Mouse (Mus musculus): ENCODE data around the gene Hs3st3a1.
A peak's percentile ranks its signal among the peaks of the same experiment; 100 is the strongest.

The Hs3st3a1 gene

DNA sequence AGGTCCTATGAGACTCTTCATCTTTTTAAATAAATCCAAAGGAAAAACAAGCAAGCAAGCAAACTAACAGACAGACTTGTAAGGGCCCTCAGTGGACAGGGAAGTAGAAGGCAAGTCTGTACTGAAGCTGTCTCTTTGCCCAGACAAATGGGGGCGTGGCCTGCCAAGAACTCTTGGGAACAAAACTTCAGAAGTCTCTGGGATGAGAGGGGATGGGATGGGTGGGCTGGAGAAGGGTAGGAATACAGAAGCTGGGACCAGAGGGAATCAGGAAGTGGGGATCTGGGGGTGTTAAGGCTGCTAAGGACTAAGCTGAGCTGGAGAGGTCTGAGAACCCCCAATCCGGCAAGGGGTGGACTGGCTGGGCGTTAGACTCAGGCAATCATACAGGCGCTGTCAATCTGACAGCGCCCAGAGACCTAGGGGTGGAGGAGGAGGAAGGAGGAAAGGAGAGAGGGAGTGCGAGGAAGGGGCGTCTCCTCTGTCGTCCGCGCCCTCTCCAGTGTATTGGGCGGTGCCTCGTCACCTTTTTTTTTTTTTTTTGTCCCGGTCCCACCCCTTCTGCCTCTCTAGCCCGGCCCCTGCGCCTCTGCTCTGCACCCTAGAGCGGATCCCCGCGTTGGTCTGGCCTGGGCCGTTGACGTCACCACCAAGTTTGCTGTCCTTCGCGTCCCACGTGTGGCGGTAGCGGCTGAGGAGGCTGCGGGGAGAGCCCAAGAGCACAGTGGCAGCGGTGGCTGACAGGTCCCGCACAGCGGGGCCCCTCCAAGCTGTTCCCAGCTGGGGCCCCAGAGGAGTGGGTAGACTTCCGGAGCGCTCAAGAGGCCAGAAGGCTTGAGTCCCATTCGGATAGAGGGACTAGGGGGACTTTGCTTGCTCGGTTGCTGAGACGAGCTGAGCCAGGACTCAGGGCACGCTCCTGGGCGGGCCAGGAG is at the start of gene Hs3st3a1:
TSS of gene Hs3st3a1 (plus strand) at position 722 of the 935 bp plus-strand sequence.
- peak; percentile 14 for DNase-seq

DNA sequence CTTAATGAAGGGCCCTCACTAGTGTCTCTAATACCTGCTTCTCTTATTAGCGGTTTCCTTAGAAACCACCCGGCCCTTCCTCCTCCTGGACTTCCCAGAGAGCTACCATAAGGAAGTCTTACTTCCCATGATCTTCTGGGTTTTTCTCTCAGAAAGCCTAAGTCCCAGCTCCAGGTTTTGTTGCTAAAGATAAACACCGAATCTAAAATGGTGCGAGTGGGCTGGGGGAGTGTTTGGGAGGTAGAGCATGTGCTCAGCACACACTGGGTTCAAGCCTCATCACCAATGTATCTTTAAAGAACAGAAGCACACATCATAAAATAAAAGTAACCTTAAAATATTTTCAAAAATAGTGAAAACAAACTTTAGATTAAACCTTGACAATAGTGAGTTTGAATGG is 48.8 kb upstream of the Hs3st3a1 start:
- no peak for DNase-seq

DNA sequence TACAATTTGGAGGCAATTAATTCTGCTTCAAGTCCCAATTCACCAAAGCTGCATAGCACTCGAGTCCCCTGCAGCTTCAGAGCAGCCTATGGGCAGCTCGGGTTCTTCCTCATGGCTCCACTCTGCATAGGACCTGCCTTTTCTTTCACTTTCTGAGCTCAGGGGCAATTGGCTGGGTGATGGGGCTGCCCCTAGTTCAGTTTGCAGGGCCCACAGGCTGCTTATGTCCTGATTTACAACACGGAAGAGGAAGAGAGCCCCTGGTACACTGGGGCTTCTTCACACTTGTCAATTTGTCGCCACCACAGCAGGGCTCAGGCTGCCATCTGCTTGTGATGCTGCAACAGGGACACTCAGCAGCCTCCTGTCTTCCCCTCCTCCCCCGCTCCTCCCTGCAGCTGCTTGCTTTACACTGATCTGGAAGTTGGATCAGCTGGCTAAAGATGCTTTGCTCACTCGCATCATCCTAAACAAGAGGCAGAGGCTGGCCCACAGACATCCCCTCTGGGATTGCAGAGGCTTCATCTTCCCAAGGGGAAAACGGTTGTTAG is 38.7 kb upstream of the Hs3st3a1 start:
- peak; percentile 55 for DNase-seq

DNA sequence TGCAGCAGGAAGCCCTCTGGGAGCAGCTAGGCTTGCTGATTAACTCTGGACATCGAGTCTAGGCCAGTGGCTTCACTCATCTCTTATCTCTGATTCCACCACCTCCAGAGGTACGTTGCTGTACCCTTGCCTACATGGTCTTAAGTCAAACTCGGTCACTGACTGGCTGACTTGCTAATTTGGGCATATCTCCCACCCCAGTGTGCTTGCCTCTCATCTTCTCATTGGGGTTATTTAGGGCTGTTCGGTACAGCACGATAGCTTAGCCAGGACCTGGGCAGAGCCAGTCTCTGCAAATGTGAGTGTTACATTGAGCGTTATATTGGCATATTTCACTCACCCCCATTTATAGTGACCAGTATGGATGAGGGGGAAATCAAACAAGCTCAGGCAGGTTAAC is 38.2 kb upstream of the Hs3st3a1 start:
- DNase-seq, result no peak

DNA sequence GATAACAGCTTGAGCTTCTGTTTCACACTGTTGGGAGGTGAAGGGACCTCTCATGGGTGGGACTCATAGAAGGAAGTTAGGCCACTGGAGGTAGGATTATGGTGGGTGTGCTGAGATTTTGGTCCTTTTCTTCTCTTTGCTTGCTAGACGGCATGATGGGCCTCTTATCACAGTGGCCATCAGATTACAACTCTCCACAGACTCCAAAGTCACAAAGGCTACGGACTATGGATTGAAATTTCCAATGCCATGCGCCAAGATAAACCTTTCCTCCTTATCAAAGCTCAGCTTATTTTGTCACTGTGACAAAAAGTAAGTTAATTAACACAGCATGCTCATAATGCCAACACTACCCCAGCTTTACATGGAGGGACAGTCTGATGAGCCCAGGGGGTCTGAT is 37.5 kb upstream of the Hs3st3a1 start:
- DNase-seq, result no peak

DNA sequence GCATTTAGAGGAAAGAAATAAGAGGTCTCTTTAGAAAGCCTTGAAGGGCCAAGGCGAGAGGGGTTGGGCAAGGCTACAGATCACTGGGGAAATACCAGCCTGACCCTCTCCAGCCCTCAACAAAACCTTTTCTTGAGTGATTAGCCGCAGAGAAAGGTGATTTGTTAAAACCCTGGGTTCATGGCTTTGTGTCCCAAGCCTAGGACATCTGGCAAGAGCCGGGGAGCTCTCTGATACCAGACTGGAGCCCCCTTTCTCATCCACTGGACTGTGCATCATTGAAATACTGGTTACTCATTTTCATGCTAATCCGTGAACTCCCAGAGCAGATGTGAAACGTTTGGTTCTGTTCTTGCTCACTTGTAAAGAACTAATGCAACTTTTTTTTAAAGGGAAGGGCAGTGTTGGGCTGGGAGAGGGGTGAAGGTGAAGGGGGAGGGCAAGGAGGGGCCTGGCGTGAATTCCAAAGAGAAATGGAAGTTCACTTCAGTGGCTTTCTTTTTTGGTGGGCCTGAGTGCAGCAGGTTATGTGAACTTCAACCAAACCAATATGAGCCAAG is 34.5 kb upstream of the Hs3st3a1 start:
- DNase-seq, result no peak

DNA sequence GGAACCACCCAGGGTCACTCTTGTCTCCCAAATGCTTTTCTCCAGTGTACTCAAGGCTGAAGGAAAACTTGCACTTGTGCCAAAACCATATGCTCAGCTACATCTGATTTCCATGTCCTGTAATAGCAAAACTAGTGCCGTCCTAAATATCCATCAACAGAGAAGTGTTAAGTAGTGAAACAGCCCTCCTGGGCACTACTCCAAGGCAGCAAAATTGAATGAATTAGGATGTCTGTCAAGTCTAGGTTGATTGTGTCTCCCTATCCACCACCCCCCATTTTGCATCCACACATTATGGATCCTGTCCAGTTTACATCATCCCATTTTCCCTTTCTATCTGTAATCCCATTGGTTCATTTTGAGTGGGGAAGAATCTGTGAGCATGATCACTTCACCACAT is 16.2 kb upstream of the Hs3st3a1 start:
- no peak for DNase-seq

DNA sequence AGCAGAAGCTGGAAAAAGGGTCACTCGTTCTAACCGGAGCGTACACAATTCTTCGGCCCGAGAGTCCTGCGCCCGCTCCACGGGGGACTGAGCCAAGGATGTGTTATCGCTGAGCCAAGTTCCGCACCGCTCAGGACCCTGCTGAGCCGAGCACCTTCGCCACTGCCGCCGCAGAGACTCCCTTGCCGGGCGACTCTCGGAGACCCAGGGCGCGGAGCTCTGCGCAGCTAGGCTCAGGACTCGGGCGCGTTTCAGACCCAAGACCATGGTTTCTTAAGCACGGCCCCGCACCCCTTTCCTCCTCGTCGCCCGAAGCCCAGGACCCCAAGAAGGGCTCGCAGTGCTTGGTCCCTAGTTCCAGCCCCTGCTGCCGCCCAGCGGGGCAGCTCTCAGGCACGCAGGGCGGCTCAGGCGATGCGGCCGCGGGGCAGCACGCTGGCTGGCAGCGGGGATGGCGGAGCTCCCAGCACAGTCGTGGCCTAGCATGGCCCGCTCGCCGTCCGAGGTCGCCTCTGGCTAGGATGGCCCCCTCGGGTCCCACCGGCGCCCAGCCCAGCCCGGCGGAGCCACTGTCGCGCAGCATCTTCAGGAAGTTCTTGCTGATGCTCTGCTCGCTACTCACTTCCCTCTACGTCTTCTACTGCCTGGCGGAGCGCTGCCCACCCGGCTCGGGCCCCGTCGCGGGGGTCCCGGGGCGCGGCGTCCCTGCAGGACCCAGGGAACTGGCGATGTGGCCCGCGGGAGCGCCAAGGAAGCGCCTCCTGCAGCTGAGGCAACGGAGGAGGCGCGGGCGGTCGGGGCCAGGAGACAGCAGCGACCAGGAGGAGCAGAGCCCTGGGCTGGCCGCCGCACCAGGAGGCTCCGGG is 647 bp downstream of the Hs3st3a1 start:
- DNase-seq, result peak; percentile 4

DNA sequence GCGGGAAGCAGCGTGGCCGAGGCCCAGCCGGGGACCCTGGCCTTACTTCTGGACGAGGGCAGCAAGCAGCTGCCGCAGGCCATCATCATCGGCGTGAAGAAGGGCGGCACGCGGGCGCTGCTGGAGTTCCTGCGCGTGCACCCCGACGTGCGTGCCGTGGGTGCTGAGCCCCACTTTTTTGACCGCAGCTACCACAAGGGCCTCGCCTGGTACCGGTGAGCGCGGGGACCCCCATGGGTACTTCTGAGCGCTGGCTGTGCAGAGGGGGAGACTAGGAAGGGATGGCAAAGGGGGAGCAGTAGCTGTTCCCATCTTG is 1.2 kb downstream of the Hs3st3a1 start, which contains the start of gene F930015N05Rik:
TSS of gene F930015N05Rik (minus strand) at position 242 of the 316 bp plus-strand sequence.
- no peak for DNase-seq

DNA sequence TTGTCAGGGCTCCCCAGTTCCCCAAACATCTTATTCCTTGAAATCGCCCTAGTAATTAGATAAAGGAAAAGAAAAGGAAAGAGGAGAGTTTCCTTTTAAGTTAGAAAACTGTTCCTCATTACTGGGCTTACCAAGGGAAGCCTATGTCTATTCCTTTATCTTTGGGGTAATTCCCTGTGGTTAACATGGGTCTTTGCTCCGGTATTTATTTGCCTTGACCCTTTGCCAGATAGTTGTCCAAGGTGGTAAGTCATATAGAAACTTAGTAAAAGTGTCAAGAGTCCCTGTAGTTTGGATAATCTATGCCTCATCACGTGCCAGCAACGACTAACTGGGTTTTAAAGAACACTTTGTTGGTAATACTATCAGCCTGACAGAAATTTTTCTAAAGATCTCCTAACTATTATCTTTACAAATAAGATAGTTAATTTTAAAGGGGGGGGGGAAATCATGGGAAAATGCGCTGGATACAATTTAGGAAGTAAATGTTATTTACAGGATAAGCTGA is 1.7 kb downstream of the Hs3st3a1 start:
- no peak for DNase-seq

DNA sequence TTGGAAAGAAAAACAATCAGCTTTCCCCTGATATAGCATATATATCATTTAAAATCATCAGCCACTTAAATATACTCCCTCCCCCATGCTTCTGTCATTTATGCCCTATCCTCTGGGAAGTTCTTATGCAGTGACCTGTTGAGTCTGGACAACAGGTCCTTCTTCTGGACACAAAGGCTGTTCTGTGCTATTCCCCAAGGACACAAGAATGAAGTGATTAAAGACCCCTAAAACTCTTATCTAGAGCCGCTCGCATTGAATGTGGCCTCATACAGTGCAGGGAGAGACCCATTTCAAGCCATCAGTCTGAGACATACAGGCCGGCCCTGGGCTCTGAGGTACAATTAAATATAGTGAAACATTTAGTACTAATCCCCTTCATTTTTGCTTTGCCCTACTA is 2.6 kb downstream of the Hs3st3a1 start:
- DNase-seq, result no peak

DNA sequence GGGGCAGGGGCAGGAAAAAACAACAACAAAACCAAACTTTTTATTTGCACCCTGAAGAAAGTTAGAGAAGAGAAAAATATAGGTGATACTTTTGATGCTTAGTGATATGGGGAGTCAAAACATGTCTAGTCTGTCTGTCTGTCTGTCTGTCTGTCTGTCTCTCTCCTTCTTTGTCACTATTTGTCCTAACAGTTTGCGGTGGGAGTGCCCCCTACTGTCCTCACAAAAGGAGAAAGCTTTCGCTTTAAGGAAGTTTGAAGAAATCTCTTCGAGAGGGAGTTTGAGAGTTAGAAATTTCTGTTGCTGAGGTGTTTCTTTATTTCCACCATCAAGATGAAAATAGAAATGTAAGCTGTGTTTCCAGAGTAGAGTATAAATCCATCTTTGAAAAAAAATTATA is 3.8 kb downstream of the Hs3st3a1 start:
- DNase-seq, result peak; percentile 9

DNA sequence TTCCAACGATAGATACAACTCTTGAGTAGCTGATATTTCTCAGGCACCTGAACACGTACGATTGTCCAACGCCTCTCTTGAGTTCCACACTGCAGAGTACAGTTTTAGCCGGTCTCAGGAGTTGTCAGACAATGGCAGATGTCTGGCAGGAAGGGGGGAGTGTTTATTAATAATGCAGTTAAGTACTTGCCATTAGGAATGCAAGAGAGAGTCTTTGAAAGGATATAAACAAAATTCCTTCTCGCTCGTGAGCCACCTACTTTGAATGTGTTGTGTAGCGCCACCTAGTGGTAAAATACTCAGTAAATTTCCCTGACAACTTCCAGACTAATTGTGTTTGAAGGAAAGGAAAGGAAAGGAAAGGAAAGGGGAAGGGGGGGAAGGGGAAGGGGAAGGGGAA is 7.0 kb downstream of the Hs3st3a1 start:
- DNase-seq, result peak; percentile 17

DNA sequence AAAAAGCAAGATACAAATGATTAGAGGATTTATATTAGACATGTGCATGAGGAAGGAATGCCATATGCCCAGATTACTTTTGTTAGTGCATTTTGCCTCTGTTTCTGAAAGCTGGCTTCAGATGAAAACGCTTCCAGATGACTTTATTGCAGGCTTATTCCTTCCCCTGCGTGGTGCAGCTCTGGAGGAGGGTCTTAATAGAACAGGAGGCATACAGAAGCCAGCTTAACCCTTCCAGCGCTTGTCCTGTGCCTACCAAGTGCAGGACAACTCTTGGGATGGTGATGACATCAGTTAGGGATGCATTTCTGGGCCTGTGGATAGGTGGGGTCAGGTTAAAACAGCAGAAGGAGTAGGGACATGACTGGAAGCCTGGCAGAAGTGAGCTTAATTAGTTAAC is 7.6 kb downstream of the Hs3st3a1 start:
- no peak for DNase-seq

DNA sequence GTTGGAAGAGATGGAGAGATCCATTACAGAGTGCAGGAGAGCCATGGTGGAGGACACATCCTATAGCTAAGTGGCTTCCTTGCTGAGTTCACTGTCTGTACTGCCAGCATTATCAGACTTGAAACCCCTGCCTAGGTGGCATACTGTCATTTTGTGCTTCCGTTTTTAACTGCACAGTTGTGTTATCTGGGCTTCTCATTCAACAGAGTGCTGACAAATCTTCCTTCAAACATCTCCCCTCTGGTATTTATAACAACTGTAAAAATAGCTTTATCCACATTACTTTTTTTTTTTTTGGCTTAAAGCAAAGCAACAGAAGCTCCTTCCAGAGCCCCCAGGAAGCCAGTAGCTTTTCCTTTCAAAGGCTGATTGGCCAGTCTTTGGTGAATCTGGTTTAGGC is 10.1 kb downstream of the Hs3st3a1 start:
- DNase-seq, result no peak

DNA sequence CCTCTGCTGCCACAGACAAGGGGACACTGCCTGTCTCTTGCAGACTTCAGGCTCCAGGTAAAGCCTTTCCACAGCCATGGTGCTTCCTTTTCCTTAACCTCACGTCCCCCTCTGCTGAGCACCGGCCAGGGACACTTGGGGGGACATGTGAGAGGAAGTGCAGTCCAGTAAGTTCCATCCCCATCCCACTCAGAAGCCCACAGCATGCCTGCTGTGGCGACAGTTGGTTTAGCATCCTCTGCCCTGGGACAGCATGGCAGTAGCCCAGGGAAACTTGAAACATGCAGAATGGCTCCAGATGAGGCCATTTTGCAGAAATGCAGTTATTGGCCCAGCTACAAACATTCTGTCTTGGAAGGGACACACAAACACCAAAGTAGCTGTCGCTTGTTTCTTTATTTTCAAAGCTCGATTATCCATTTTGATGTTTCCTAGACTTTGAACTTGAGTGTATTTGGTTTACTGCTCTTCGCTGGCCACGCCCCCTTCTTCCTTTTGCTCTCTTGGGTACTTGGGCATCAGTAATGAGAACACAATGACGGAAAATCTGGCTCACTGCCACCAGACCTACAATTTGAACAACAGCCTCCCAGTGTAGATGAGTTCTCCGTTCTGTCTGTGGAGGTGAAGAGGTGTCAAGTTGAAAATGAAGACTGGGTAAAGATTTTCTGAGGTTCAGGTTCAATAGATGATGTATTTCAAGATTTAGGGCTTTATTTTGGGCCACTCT is 13.6 kb downstream of the Hs3st3a1 start:
- no peak for DNase-seq

DNA sequence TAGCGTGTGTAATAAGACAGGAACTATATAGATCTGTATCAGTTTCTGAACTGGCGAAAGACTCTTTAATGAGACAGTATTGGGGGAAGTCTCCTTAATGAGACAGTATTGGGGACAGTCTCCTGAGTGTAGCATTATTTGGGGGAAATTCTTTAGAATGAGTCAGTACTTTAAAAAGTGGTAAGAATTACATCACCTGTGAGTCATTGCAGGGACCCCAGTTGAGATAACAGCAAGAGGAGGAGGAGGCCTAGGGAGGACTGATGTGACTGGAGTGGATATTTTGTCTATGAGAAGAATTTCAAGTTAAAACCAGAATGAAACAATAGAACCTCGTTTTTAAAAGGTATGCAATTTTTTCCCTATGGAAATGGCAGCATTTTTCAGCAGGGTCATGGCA is 26.6 kb downstream of the Hs3st3a1 start:
- DNase-seq, result no peak

DNA sequence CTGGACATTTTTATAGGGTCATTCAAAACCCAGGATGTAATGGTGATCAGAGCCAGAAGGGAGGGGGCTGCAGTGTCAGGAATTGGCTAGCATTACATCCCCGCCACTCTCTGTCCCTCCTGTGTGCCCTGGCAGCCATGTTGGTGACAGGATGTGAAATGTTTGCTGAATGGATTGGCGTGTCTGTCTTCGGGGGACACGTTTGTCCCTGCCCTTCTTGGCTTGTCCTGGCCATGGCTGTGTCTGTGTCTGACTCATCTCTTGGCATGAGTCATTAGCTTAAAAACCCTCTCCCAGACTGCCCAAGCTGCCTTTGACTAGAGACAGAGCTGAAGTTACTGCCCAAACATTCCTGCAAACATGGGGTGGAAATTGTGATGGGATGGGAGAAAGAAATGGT is 33.6 kb downstream of the Hs3st3a1 start:
- DNase-seq, result no peak

DNA sequence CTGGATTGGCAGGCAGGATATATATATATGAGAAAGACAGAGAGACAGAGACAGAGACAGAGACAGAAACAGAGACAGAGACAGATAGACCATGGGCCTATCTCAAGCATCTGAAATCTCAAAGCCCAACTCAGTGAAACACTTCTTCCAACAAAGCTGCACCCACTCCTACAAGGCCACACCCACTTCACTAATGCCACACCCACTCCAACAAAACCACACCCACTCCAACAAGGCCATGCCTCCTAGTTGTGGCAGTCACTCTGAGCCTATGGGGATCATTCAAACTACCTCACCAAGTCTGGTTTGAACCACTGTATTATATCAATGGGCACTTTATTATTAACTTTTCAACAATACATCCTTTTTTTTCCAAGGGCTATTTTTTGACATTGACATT is 35.6 kb downstream of the Hs3st3a1 start:
- DNase-seq, result no peak

DNA sequence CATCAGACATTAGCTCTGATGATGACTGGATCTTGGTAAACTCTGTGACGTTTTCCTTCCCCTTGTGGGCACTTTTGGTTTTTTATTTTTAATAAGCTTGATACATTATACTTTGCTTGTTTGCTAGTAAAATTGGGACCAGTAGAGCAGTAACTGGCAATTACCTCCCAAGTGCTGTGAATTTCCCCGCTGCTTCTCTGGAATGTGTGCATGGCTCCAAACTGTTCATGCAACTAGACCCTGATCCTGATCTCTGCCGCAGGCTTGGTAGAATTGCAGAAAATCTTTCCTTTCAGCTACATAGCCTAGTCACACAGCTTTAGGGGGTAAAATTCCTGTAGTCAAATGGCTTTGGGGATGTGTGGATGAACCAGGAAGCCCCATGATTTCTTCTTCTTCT is 38.5 kb downstream of the Hs3st3a1 start:
- DNase-seq, result no peak

DNA sequence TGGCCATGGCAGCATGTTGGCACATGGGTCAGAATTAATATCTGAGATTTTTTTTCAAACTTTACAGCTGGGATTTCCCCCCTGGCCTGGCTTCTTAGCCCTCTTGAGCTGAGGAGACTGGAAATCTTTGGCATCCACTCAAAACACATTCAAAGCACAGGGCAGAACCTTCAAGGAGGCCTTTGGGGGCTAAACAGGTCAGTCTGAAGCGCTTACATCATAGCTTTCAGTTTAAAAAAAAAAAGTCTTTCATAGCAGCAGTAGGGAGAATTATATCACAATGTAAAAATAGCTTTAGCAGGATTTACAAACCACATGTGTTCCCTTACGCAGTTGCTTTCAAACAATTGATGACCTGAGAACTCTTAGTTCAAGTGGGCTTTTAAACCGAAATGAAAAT is 46.3 kb downstream of the Hs3st3a1 start:
- DNase-seq, result no peak

Measured in thymus, postnatal 14 days (tissue).